Mouse (Mus musculus) adrenal gland, postnatal 25 days (tissue): ENCODE measurements around the gene Nfatc2. TPM values are rescaled to one million over a fixed set of nuclear protein-coding genes. Genes with fewer than 3 reads are reported as not detected.

Source experiments
- DNase-seq: peaks from one replicate; pipeline ENCODE4 v3.0.0; 2021; ENCODE audit warnings: mixed read lengths
- total RNA-seq: library from RNA; stranded (reverse); gene quantifications from 2 replicates; pipeline ENCODE4 v1.2.3, GENCODE M21; 2021

Gene Nfatc2
- total RNA-seq, 1 experiment from 2014 or later, result 4.1 TPM

DNA sequence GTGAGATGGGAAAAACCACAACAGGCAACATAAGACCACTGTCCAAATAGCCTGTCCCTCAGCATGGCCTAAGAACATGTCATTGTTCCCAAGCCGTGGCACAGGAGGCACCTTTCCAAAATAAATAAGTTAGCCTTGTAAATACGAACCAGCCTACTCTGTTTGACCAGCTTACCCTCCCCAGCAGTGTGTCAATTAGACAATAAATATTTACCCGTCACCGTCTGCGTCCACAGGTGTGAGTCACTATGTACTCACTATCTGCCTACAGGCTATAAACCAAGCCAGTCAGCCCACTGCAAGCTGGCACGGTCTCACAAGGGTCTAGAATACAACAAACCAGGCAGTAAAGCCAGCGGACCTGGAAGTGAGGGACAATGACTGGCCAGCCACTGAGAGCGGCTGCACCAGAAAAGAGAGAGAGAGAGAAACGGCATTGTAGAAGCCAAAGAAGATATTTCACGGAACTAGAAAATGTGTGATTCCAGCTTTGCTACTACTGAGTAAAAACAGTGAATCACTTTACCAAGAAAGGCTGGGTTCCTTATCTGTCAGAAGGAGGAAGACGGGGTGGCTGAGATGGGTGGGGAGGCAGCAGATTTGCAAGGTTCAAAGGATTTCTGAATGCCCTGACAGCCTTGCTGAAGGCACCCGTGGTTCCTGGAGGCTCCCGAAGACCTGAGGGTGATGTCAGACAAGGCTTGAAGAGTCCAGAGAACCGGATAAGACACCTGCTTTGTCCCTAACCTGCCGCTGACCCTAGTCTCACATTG, 69.2 kb downstream of the Nfatc2 start:
- no peak for DNase-seq

GRCm38 (mm10) chr2:168528551-168528950, 72.9 kb downstream of the Nfatc2 start:
- no peak for DNase-seq

DNA sequence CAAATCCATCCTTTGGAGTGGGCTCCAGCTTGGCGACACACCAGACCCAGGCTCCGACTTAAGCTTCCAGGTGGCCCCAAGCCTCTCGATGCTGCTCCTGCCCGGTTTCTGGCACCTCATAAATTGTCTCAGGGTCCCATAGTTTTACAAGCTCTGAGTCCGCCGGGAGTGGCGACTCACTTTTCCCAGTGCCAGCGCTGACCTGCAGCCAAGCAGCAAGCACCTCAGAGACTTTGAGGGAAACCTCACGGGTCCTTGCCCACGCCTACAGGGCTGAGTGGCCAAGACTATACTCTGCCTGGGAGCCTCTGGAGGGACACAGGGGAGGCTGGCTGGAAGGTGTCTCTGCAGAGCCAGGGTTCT, 74.0 kb downstream of the Nfatc2 start:
- no peak for DNase-seq

DNA sequence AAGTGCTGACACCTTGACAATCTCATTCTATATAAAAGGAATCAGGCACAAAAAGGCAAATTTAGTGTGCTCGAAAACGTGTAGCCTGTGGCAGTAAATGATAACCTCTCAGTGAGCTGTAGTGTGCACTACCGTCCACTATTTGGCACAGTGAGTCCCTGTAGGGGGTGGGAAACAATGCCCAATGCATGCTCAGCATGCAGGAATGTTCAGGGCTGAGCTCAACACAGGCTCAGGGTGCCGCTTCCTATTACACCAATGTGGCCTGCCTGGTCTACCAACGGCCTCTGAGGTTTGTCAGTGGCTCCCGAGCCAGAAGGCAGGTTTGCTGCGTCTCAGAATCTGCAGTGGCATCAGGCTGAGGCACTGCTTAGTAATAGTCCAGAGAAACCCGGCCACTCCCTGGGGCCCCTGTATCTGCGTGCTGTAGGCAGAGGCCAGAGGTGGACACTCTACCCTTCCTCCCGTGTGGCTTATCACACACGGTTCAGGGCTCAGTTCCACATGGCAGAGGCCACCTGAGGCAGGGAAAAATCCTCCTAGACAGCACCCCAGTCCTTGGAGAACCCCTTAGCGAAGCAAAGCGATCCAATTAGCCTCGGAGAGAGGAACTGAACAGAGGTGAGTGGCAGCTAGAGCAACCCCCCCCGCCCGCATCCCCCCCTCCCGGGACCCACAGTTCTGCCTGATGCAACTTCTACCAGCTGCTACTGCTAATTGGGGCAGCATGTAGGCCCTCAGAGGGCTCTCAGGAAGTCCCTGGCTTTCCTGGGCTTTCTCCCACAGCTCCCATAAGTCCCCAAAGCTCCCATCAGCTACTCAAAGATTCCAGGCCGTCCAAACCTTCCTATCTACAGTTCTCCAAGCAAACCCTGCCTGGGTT, 74.7 kb downstream of the Nfatc2 start:
- no peak for DNase-seq

DNA sequence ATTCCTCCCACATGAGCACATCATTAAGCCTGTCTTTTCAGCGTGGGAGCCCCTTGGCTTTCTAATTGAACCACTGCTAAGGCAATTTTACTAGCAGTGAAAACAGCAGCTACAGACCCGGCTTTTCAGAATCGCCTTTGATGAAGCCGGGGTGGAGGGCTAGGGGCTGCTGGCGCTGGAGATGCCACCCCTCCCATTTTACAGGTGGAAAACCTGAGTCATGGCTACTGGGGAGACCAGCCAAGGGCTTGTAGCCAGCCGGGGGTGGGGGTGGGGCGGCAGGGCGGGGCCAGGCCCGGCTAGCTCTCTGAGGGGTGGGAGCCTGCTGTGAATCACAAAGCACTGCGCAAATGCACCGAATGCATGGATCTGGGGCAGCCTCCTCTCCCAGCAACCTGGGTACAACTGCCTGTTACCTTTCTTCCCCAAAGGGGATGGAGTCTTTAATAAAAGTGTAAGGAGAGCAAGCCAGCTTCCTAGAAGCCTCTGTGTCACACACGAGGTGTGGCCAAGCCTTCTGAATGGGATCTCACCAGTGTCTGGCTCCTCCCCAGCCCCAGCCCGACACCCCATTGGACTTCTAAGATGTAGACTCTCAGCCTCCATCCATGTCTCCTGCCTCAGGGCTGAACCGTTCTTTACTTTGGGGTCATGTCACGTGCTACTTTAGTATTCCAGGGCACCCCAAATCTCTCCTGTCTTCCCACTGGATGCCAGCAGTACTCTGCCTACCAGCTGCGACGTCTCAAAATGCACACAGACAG, 75.9 kb downstream of the Nfatc2 start:
- no peak for DNase-seq

DNA sequence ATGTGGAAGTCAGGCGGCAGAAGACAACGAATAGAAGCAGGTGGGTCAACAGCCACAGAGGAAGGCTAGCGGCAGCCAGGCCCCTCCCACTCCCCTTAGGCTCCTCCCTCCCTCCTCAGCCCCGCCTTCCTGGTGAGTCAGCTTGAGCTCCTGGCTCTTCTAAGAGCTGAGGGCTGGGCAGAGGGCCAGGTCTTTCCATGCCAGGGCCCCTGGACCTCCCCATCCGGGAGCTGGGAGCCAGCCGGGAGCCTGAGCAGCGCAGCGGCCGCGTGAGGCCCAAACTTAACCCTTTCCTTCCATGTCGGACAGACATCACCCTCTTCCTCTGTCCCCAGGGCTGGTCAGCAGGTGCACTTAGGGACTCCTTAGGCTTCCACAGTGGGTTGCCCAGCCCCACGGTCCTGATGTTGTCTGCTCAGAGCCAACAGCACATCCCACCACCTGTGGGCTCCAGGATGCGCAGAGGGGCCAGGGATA, 76.5 kb downstream of the Nfatc2 start:
- DNase-seq, result peak; percentile 97

- DNase-seq, result no peak
Observed at GRCm38 (mm10) chr2:168522247-168522646, 79.2 kb downstream of the Nfatc2 start.

DNA sequence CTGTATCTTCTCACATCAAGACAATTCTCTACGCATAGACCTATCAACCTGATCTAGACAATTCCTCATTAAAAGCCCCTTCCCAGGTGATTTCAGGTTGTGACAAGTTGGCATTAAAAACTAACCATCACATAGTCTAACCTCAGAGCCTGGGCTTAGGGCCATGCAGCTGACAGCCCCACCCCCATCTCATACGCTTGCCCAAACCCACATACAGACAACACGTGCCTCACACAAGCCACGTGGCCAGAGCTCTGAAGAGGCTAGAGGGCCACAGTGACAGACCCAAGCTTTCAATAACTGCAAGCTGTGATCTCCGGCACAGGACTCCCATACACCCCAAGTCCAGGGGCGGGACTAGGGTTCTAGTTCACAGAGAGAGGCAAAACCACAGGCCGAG, 80.7 kb downstream of the Nfatc2 start:
- DNase-seq, result no peak

DNA sequence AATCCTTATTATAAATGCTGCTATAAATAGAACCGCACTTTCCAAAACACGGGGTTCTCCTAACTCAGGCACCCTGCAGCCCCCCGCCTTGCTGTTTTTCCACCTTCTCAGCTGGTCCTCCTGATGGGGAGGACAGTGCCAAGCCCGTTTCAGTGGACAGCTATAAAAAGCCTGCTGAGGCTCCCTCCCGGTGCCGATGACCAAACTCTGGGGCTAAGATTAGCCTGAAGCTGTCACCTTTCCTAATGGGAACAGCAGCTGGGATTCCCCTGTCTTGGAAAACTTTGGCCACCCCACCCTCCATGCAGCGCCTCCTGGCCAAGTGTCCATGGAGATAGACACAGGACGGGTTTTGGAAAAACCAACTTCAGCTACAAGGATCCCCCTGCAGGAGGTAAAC, 81.9 kb downstream of the Nfatc2 start:
- DNase-seq, result no peak

DNA sequence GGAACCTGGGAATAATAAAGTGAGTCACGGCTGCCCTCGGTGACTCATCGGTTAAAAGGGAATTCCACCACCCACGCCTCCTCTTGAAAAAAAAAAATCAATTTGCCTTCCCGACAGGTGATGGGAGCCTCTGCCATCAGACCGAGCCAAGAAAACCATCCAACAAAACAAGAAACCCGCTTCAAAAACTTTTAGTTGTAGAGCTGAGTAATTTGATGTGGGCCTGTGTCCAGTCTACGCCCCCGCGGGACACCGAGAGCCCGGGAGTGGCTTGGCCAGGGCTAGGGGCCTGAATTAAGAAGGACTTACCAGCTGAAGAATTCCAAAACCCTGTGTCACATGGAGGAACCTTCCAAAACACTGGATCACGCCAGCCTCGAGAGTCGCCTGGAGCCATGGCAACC, 83.2 kb downstream of the Nfatc2 start:
- DNase-seq, result peak; percentile 42

GRCm38 (mm10) chr2:168517774-168518173, 83.7 kb downstream of the Nfatc2 start:
- DNase-seq, result no peak

DNA sequence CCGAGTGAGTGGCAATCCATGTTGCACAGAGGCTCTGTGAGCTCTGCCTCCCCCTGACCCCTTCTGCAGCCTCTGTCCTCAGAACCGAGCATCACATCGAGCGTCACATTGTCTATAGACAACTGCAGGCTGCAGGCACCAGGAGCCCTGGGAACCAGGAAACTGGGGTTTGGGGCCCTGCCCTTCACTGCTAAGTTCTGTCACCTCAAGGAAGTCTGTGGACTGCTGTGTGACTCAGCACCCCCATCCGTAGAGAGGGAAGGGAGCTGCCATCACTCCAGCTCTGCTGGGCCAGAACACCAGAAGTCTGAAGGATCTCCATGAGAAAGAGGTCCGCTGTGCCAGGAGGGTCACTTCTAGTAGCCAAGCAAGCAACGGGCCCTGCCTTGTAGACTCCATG, 84.7 kb downstream of the Nfatc2 start:
- DNase-seq, result no peak

GRCm38 (mm10) chr2:168515466-168515865, 86.0 kb downstream of the Nfatc2 start:
- no peak for DNase-seq

DNA sequence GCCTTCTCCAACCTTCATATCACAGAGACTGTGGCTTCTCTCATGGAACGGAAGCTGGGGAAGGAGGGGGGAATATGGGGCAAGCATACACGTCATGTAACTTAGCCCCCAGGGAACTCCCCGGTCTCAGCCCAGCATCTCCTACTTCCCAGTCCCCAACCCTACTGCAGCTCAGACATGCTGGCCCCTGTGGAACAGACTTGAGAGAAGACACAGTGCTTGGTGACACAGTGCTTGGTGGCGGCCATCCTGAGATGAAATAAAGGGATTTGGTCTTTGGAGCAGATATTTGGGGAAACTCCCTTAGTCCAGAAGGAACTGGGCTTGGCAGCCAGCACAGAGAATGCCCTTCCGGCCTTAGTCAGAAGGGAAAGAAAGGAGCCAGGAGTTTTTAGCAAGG, 87.3 kb downstream of the Nfatc2 start:
- DNase-seq, result no peak

- DNase-seq, result no peak
Observed at GRCm38 (mm10) chr2:168511529-168511928, 89.9 kb downstream of the Nfatc2 start.

GRCm38 (mm10) chr2:168508469-168509198, 92.8 kb downstream of the Nfatc2 start:
- no peak for DNase-seq

DNA sequence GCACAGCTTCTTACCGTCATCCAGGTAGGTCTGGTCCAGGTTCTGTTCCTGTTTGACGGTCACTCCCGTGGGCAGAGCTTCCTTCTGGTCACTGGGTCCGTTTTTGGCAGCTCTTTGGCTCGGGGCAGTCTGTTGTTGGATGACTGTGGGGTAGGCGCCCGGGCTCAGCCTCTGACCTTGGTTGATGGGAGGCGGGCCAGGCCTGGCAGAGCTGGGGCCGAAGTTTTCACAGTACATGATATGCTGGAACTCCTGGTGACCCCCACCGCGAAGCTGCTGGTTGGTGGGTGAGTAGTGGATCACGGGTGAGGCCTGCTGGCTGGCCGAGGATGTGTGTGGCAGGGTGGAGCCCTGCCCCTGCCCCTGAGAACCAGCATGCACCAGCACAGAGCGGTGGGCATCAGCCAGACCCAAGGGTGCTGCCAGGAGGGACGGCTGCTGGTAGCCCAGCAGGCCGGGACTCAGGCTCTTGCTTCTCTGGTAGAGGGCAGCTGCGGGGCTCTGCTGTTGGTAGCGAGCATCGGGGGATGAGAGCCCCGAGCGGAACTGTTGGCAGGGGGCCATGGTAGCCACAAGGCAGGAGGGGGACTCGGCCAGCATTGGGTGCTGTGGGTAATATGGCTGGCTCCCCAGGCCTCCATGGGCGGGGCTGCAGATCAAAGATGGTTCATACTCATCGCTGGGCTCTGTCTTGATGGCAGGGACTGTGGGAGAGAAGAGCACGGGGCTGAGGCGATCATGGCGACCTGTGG, 96.8 kb downstream of the Nfatc2 start:
- DNase-seq, result peak; percentile 68

DNA sequence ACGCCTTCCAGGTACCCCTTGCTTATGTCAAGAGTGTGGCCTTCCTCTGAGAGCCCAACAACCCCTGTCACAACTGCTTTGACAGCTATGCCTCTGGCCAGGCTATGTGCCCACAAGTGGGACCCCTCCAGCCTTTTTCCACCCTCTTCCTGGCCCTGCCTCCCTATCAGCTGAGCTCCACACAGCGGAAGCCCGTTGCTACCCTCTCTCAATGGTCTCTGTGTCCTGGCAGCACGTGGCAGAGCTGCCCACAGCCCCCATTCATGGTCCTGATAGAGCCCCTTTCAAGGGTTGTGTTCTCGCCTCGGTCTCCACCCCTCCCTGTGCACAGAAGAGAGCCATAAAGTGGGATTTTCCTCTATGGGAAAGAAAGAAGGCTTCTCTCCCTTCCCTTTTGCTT, 97.7 kb downstream of the Nfatc2 start:
- DNase-seq, result no peak

- no peak for DNase-seq
Observed at GRCm38 (mm10) chr2:168500750-168501149, 100.7 kb downstream of the Nfatc2 start.

GRCm38 (mm10) chr2:168500244-168500643, 101.2 kb downstream of the Nfatc2 start:
- no peak for DNase-seq

DNA sequence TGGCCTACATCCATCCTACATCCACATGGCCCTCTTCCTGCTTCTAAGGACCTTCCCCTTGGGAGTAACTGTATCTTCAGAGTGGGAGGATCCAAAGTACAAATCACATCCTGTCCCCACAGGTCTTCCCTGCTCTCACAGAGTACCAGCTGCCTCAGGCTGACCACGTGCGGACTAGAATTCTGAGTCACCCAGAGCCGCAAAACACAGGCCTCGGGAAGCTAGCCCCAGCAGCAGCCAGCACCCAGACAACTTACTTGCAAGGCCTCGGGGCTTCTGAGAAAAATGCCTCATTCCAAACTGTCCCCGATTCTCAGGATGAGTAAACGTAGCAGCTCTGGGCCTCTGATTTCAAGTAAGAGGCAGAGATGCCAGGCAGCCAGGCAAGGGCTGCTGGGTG, 109.7 kb downstream of the Nfatc2 start:
- no peak for DNase-seq
